Mouse (Mus musculus): ENCODE data around the gene BC035044. TPM values are rescaled to one million over a fixed set of nuclear protein-coding genes. Genes with fewer than 3 reads are reported as not detected.

BC035044 gene
- polyA plus RNA-seq, 2 experiments, result 0.67 to 1.5 TPM

DNA sequence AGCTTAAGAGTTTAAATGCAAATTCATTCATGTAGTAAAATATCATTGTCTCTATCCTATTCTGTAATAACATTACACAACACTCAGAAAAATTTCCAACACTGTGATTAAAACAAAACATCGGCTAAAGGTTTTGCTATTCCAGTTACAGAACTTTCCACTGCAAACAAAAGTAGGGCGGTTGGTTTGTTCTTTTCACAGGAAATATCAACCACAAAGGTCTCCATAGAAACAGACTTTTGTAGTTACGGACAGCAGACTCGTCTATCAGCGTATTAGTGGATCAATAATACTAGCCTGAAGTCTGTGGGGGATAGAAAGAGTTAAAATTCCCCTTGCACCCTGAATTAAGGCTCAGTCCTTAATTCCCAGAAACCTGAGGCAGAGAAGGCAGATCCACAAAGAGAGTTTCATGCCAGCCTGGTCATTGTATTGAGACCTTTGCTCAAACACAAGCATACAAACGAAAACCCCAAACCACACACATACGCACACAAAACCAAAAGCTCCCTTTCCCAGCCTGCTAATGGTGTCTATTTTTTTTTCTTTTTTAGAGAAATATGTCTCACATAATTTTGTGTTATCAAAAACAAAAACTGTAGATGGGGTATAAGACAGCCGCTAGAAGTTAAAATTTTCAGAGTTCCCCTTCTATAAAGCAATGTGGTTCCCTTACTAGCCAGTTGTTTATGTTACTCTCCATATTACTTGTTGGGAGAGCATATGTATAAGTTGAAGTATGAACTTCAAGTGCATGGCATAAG is 54.6 kb downstream of the BC035044 start:
- 89% methylated on average over 8 of the region's 8 CpGs for WGBS
- no peak overlapping the region for H3K4me3 ChIP-seq (replicated peaks; ENCODE audit: low read length)
- H3K4me1 ChIP-seq (ENCODE audit: control insufficient read depth, insufficient read depth, low read length), result no peaks in the 10 kb centered on the region
- H3K4me2 ChIP-seq (replicated peaks; ENCODE audit: low read depth, low read length, severe bottlenecking), result no peak overlapping the region
- no peak overlapping the region for H3K9ac ChIP-seq (ENCODE audit: low read depth, low read length, severe bottlenecking)
- H3K27ac ChIP-seq (replicated peaks; ENCODE audit: low read depth, low read length), result no peak overlapping the region
- H3K36me3 ChIP-seq (ENCODE audit: control insufficient read depth, insufficient read depth, low read length), result no peaks in the 10 kb centered on the region
- H3K27me3 ChIP-seq (ENCODE audit: control insufficient read depth, insufficient read depth, low read length), result no peaks in the 10 kb centered on the region
- no peak for ATAC-seq (ENCODE audit: low FRiP score, low read depth)
- no peak for TF ChIP-seq POLR2A (IDR thresholded peaks at IDR 0.05; ENCODE audit: borderline replicate concordance, extremely low read depth, insufficient read depth, insufficient read length)
- H3K9me3 ChIP-seq (ENCODE audit: control insufficient read depth, low read length), result no peaks in the 10 kb centered on the region
- DNase-seq (ENCODE audit: low spot score), result no peak

DNA sequence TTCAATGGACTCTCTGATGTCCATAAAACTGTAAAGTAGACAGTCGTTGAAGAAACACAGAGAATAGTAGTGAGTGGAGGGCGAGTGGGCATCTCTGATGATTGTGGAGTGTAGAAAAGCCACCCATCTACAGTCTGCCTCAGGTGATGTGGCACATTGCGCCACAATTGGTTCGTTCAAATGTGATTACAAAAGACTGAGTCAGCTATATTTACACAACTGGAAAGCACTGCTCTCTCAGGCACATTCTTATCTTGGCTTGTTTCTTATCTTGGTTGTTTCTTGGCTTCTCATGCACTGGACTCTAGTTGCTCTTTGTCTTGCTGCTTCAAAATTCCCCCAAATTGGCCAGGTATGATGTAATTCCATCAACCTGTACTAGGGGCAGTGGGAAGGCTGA is 55.4 kb downstream of the BC035044 start:
- H3K27ac ChIP-seq (replicated peaks; ENCODE audit: low read depth, low read length), result no peak overlapping the region
- H3K4me1 ChIP-seq (ENCODE audit: control insufficient read depth, insufficient read depth, low read length), result no peaks in the 10 kb centered on the region
- H3K9me3 ChIP-seq (ENCODE audit: control insufficient read depth, low read length), result no peaks in the 10 kb centered on the region
- WGBS, result 90% methylated on average over 4 of the region's 4 CpGs
- no peak overlapping the region for H3K9ac ChIP-seq (ENCODE audit: low read depth, low read length, severe bottlenecking)
- no peaks in the 10 kb centered on the region for H3K27me3 ChIP-seq (ENCODE audit: control insufficient read depth, insufficient read depth, low read length)
- ATAC-seq (ENCODE audit: low FRiP score, low read depth), result no peak
- no peak overlapping the region for H3K4me3 ChIP-seq (replicated peaks; ENCODE audit: low read length)
- H3K4me2 ChIP-seq (replicated peaks; ENCODE audit: low read depth, low read length, severe bottlenecking), result no peak overlapping the region
- no peak for TF ChIP-seq POLR2A (IDR thresholded peaks at IDR 0.05; ENCODE audit: borderline replicate concordance, extremely low read depth, insufficient read depth, insufficient read length)
- H3K36me3 ChIP-seq (ENCODE audit: control insufficient read depth, insufficient read depth, low read length), result no peaks in the 10 kb centered on the region
- no peak for DNase-seq (ENCODE audit: low spot score)

DNA sequence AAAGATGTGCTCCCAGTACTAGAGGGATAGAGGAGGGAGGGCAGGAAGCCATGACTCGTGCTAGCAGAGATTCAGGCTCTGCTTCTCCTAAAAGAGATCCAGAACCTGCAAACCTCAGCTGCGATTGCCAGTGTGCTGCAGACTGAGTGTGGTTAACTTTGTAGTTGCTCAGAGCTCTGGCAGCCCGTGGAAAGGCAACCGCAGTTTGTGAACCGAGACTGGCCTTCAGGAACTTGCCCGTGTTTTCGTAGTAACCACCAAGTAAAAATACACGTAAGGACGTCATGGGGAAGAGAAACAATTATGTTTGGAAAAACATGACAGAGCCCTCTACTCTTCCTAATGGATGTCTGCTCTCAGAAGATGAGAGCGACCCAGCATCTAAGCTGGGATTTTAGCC is 57.9 kb downstream of the BC035044 start:
- Histone ChIP-seq H3K4me2 (replicated peaks; ENCODE audit: low read depth, low read length, severe bottlenecking) (no peak overlapping the region), H3K36me3 (ENCODE audit: control insufficient read depth, insufficient read depth, low read length) (no peaks in the 10 kb centered on the region), H3K9ac (ENCODE audit: low read depth, low read length, severe bottlenecking) (no peak overlapping the region), H3K4me1 (ENCODE audit: control insufficient read depth, insufficient read depth, low read length) (no peaks in the 10 kb centered on the region), H3K27ac (replicated peaks; ENCODE audit: low read depth, low read length) (no peak overlapping the region), H3K4me3 (replicated peaks; ENCODE audit: low read length) (no peak overlapping the region), H3K27me3 (ENCODE audit: control insufficient read depth, insufficient read depth, low read length) (no peaks in the 10 kb centered on the region), H3K9me3 (ENCODE audit: control insufficient read depth, low read length) (no peaks in the 10 kb centered on the region)
- no peak for ATAC-seq (ENCODE audit: low FRiP score, low read depth)
- DNase-seq (ENCODE audit: low spot score), result no peak
- no peak for TF ChIP-seq POLR2A (IDR thresholded peaks at IDR 0.05; ENCODE audit: borderline replicate concordance, extremely low read depth, insufficient read depth, insufficient read length)
- 86% methylated on average over 10 of the region's 10 CpGs for WGBS

DNA sequence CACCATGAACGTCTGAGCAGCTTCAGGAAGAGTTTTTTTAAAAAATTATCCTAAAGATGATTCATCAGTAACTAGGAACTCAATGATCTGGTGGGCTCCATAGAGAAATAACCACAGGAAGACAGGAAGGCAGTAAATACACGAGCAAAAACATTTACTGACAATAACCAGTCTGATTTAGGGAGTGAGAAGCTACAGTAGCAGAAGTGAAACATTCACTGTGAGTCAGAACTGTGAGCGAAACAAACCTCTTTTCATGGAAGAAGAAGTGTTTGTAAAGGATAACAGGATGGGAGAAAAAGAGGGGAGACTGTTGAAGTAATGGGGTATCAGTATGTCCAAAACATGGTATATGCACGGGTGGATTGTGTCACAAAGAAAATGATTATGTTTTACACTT is 61.1 kb downstream of the BC035044 start:
- Histone ChIP-seq H3K27me3 (ENCODE audit: control insufficient read depth, insufficient read depth, low read length) (no peaks in the 10 kb centered on the region), H3K9me3 (ENCODE audit: control insufficient read depth, low read length) (no peaks in the 10 kb centered on the region), H3K4me1 (ENCODE audit: control insufficient read depth, insufficient read depth, low read length) (no peaks in the 10 kb centered on the region), H3K9ac (ENCODE audit: low read depth, low read length, severe bottlenecking) (no peak overlapping the region), H3K4me3 (replicated peaks; ENCODE audit: low read length) (no peak overlapping the region), H3K27ac (replicated peaks; ENCODE audit: low read depth, low read length) (no peak overlapping the region), H3K36me3 (ENCODE audit: control insufficient read depth, insufficient read depth, low read length) (no peaks in the 10 kb centered on the region), H3K4me2 (replicated peaks; ENCODE audit: low read depth, low read length, severe bottlenecking) (no peak overlapping the region)
- no peak for DNase-seq (ENCODE audit: low spot score)
- no peak for TF ChIP-seq POLR2A (IDR thresholded peaks at IDR 0.05; ENCODE audit: borderline replicate concordance, extremely low read depth, insufficient read depth, insufficient read length)
- 62% methylated on average over 4 of the region's 4 CpGs for WGBS
- no peak for ATAC-seq (ENCODE audit: low FRiP score, low read depth)

DNA sequence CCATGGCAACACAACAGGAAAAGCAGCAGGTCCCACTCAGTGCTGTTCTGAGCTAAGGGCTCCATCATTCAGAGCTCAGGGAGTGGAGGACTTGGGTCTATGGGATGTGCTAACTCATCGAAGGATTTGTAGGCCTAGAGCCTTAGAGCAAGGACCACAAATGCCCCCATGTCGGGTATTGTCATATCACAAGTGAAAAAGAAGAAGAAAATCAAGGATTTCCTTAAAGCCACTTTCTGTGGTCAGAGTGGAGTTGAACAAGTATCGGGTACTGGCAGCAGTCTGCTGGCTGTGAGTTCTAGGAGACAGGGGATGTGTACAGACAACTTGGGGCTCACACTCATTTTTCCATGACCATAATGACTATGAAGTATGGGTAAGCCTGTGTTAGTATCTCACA is 64.1 kb downstream of the BC035044 start:
- no peak overlapping the region for H3K4me2 ChIP-seq (replicated peaks; ENCODE audit: low read depth, low read length, severe bottlenecking)
- ATAC-seq (ENCODE audit: low FRiP score, low read depth) (no peak), DNase-seq (ENCODE audit: low spot score) (no peak)
- no peaks in the 10 kb centered on the region for H3K36me3 ChIP-seq (ENCODE audit: control insufficient read depth, insufficient read depth, low read length)
- no peak overlapping the region for H3K27ac ChIP-seq (replicated peaks; ENCODE audit: low read depth, low read length)
- H3K9me3 ChIP-seq (ENCODE audit: control insufficient read depth, low read length), result no peaks in the 10 kb centered on the region
- no peak overlapping the region for H3K4me3 ChIP-seq (replicated peaks; ENCODE audit: low read length)
- H3K9ac ChIP-seq (ENCODE audit: low read depth, low read length, severe bottlenecking), result no peak overlapping the region
- H3K4me1 ChIP-seq (ENCODE audit: control insufficient read depth, insufficient read depth, low read length), result no peaks in the 10 kb centered on the region
- no peaks in the 10 kb centered on the region for H3K27me3 ChIP-seq (ENCODE audit: control insufficient read depth, insufficient read depth, low read length)
- 86% methylated on average over 3 of the region's 3 CpGs for WGBS
- TF ChIP-seq POLR2A (IDR thresholded peaks at IDR 0.05; ENCODE audit: borderline replicate concordance, extremely low read depth, insufficient read depth, insufficient read length), result no peak

Measured in limb, embryonic 14.5 days (tissue).